Mouse (Mus musculus) monocyte, adult 2 months (primary cell): ENCODE data around the gene Poc1a.
A peak's percentile ranks its signal among the peaks of the same experiment; 100 is the strongest.

Experiments used
- DNase-seq, 2 experiments: peaks; one replicate each; pipeline ENCODE4 v3.0.0; 2022; ENCODE audit warnings: low spot score in 2 of 2, low read depth in 1 of 2

The Poc1a gene

DNA sequence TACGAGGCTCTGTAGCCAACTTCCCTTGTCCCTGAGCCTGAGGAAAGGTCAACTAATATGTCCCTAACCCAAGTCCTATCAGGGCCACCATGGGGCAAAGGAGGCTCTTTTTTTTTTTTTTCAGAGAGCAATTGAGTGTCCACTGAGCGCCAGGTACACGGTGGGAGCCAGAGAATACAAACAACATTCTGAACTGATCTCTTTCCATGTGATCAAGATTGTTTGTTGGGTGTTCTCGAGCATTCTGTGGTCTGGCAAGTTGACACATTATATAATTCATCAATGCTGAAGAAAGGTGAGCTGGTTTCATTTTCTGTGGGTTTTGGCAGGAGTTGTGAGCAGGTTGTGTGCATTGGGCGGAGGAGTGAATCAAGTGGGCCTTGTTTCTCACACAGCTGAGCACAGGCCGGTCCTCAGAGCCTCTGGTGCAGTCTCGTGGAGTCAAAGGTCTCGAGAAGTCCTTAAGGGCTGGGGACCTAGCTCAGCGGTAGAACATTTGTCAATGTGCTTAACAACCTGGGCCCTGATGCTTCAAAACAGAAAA is 17.4 kb upstream of the Poc1a start:
- no peak for DNase-seq

DNA sequence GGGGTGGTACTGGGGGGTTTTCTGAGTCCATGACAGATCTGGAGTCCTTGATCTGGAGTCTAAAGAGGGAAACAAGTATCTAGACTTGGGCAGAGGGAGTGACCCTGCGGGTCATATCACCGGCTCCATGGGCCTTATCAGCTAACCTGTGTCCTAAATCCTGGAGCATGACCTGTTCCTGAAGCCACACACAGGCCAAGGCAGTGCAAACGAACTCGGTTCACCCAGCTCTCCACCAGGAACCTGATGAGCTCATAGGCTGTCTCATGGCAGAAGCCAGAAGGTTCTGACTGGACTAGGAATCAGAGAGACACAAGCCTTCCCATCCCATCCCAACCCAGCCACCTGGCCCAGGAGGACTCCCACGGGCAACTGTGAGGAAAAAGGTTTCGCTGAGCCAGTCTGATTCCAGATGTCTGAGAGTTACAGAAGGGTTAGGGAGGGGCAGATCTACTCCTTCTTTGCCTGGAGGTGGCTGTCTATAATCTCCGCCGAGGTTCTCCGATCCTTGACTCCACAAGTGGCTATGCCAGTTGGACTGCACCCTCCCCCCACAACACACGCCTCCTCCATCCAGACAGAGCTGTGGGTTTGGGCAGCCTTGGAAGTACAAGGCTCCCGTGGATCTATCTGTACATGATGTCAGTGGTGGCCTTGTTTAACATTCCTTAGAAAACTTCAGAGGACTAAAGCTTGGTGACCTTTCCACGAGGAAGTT is 15.3 kb upstream of the Poc1a start:
- DNase-seq, result no peak

- DNase-seq, result no peak
Observed at GRCm38 (mm10) chr9:106266936-106267657, 13.8 kb upstream of the Poc1a start.

DNA sequence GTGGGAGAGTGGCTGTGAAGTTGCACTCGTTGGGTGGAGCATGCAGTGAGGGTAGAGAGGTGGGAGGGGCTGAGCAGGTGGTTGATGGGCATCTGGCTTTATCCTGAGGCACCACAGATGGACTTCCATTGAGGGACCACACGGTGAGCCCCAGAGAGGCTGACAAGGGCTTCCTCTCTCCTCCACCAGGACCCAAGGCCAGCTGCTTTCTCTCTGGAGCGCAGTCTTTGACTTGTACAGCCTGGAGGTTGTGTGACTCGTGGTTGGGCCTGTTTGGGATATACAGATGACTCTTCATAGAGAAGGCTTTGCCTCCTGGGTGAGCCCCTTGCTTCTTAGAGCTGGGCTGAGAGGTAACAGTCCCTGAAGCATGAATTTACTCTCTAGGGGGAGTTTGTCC is 12.4 kb upstream of the Poc1a start:
- no peak for DNase-seq

DNA sequence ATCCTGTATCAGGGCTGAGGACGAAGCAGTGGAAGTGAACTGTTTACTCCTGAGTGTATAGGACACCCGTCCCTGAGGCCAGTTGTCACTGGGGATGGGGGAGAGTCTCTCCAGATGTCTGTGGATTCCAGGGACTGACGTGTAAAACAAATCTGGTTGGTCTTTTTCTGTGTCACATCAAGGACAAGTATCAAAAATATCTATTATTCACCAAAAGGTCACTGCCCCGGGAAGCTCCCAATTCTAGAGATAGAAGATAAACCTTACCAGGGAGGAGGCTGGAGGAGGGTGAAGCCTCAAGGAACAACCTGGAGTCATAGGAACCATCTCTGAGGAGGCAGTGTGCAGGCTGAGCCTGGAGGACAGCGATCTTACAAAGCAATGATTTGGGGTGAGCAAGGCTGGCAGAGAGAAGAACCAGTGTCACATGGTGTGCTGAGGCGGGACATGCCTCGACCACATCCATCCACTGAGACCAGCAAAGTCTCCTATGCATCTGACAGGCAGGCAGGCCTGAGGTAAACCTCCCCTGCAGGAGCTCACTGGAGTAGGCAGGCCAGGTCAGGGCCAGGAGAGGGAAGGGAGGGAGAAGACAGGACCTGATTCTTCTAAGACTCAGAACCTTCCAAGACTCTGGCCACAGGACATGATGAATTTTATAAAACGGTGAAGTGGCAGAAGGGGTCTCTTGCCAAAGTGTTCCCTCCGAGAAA is 11.6 kb upstream of the Poc1a start:
- no peak for DNase-seq

GRCm38 (mm10) chr9:106269879-106270278 is 11.0 kb upstream of the Poc1a start:
- DNase-seq, result no peak

- DNase-seq, result no peak
Observed at GRCm38 (mm10) chr9:106270656-106271055, 10.2 kb upstream of the Poc1a start.

DNA sequence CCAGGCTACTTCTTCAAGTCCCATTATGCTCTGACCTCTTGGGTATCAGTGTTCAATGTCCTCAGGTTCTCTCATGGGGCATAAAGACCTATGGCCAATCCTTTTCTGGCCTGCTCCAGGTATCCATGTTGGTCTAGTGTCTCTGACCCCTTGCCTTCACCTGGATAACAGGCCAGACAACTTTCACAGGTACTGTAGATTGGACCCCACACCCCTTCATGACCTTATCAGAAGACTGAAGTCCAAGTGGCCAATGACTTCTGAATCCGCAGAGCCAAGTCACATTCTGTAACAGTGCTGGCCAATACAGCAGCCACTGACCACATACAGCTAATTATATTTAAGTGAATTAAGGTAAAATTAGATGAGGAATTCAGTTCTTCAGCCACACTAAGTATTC is 8.6 kb upstream of the Poc1a start:
- DNase-seq, result no peak

DNA sequence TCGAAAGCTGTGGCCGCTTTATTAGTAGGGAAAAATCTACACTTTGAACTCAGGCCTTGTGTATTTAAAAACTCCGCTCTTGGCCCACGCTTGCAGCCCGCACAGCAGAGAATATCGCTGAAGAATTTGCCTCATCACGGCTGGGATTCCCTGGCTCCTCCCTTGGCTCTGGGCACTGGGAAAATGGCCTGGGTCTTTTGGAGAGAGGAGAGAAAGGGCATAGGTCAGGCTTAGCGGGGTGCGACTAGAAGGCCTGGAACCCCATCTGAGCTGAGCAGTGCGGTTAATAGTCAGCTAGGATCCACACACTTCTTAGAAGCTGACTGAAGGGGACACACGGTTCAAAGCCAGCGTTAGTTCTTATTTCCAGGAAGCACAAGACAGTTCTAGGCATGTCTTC is 7.6 kb upstream of the Poc1a start:
- DNase-seq, result no peak

DNA sequence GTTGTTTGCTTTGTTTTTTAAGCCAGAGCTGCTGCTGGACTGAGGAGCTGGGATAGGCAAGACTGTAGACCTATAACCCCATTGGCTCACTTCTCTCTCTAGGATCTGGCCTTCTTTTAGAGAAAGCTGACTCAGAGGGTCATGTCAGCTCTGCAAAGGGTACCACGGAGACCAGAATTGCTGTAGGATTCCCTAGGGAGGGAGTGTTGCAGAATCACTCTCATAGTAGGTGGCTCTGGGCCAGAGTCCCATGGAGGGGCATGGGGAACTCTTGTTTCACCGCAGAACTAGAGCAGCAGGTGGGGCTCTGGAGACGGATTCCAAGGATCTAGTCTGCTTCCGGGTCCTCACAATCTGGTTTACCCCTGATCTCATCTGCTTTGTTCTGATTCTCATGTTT is 7.1 kb upstream of the Poc1a start:
- DNase-seq, result no peak

GRCm38 (mm10) chr9:106274652-106275180 is 6.1 kb upstream of the Poc1a start:
- DNase-seq, result no peak

- no peak for DNase-seq
Observed at GRCm38 (mm10) chr9:106275806-106276205, 5.1 kb upstream of the Poc1a start.

DNA sequence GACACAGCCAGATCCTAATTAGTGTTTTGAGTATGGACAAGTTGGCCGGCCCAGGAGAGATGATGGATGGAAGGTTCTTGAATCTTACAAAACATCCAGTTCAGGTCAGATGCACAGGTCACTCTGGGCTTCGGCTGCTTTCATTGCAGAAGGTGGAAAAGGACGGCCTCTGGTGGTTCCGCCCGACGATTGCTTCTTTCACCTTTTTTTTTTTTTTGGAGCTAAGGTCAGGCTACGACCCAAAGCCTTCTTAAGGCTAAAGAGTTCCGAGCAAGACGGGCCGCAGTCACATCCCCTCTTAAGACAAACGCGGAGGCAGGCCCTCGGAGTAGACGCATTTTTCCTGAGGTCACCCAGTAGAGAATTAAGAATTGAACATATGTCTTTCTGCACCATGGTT is 475 bp upstream of the Poc1a start:
- DNase-seq, result peak in 1 of 2 experiments; percentile 36

DNA sequence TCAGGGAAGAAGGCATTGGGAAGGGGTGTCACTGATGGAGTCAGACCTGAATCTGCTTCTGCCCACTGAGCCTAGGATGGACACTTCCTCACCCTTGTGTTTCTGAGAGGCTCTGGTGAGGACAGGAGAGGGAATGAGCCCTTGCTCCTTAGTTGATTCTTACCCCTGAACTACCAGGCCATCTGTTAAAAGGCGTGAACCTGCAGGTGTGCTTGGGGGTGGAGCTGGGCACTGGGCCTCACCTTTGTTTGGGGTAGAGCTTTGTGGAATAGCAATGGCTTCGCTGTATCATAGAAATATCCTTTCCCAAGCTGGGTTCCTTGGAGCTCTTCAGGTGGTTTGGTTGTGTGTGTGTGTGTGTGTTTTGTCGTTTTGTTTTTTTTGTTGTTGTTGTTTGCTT is 1.2 kb downstream of the Poc1a start:
- no peak for DNase-seq

- no peak for DNase-seq
Observed at GRCm38 (mm10) chr9:106287165-106287564, 6.3 kb downstream of the Poc1a start.

DNA sequence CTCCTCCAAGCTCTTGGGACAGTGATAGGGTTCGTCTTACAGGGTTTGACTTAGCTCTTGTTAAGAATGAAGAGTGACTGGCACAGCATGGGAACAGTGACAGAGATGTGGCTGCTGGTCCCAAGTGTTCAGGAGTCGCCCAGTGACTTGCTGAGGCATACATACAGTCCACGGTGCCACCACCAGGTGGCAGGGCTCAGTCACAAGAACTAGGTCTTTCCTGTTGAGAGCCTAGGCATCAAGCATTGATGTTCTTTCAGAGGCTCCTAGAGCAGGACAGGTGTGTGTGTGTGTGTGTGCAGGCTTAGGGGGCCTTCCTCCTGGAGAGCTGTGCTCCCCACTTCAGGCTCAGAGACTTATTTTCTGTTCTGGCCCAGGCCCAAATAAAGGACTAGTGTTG is 8.0 kb downstream of the Poc1a start:
- peak in 1 of 2 experiments; percentile 47 for DNase-seq

DNA sequence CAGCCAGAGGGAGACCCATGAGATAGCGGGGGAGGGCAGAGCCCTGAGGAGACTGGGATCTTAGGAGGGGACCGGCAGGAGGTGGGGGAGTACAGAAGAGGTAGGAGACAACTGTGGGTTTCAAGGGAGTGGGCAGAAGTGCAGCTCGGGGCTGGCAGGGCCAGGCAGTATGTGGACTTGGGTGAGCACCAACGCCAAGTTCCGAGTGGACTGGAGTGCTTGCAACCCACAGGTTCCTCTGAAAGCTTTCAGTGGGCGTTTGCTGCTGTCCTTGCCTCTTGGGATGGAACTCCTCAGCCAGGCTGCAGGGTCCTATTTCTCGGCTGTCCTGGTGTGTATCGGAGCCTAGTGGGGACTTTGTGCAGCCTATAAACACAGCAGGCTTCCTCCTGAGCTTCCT is 9.0 kb downstream of the Poc1a start:
- DNase-seq, result no peak

- no peak for DNase-seq
Observed at GRCm38 (mm10) chr9:106290636-106291122, 9.8 kb downstream of the Poc1a start.

DNA sequence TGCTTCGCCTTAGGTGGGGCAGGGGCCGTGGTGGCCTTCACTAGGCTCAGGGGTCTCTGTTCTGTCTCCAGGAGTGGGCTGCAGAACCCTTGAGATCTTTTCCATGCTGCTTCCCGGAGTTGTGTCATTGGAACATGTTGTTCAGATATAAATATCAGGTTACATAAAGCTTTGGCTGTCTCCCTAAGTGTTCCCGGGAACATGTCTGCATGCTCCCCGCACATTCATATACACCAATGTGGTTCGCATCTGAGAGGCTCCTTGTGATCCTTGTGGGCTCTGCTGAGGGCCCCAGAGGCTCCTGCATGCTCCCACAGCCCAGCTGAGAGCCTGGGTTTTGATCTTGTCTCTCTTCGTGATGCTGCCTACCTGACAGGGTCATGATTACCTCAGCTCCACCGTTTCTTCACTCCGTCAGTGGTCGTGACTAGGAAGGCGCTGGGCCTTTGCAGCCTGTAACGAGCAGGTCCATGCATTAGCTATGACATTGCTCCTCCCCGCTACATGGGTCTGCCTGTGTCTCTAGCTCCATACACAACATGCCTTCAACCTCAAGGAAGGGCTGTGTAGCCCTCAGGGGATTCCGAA is 12.8 kb downstream of the Poc1a start:
- DNase-seq, result no peak

GRCm38 (mm10) chr9:106296637-106297174 is 15.8 kb downstream of the Poc1a start:
- no peak for DNase-seq
